Mouse (Mus musculus): ENCODE measurements at regions not wholly inside any gene's neighbourhood (a gene's known extent, or its start where the extent isn't known, plus 50 kb on each side); places are given as distances from the start of the nearest gene placed in this dataset.

GRCm38 (mm10) chr11:117036977-117037376 is 78.0 kb upstream of the Sec14l1 start:
- DNase-seq (ENCODE audit: low spot score in 2 of 2), result no peak

DNA sequence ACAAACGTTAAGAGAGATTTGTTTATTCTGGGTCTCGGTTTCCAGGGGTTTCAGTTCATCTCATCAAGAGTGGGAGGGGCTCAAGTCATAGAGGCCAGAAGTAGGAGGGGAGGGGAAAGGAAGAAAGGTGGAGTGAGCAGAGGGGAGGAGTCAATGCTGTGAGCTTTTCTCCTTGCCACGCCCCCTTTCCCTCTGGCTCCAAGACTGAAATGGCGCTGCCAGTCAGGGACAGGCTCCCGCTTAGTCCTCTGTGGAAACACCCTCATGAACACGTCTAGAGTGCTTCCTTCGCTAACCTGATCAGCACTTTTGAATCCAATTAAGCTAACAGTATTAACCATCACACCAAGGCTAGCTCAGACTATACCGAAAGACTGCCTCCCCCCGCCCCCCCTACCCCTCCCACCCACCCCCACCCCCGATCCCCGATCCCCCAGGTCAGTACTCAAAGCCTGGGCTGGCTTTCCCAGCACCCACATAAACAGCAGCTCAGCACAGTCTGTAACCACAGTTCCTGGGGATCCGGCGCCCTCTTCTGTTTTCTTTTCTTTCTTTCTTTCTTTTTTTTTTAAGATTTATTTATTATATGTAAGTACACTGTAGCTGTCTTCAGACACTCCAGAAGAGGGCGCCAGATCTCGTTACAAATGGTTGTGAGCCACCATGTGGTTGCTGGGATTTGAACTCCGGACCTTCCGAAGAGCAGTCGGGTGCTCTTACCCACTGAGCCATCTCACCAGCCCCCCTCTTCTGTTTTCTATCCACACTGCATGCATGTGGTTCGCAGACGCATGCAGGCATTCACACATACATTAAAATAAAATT is 76.5 kb upstream of the Sec14l1 start:
- DNase-seq (ENCODE audit: low spot score in 2 of 2), result no peak

- DNase-seq (ENCODE audit: low spot score in 2 of 2), result peak in 1 of 2 experiments; percentile 41
These were observed 74.1 kb upstream of the Sec14l1 start for GRCm38 (mm10) chr11:117040829-117041228.

- DNase-seq (ENCODE audit: low spot score in 2 of 2), result no peak
These were observed 72.6 kb upstream of the Sec14l1 start for GRCm38 (mm10) chr11:117042336-117042735.

- DNase-seq (ENCODE audit: low spot score in 2 of 2), result peak; percentile 83 to 89
These were observed 71.4 kb upstream of the Sec14l1 start for GRCm38 (mm10) chr11:117043524-117043923.

GRCm38 (mm10) chr11:117044731-117045130 is 70.2 kb upstream of the Sec14l1 start:
- no peak for DNase-seq (ENCODE audit: low spot score in 2 of 2)

DNA sequence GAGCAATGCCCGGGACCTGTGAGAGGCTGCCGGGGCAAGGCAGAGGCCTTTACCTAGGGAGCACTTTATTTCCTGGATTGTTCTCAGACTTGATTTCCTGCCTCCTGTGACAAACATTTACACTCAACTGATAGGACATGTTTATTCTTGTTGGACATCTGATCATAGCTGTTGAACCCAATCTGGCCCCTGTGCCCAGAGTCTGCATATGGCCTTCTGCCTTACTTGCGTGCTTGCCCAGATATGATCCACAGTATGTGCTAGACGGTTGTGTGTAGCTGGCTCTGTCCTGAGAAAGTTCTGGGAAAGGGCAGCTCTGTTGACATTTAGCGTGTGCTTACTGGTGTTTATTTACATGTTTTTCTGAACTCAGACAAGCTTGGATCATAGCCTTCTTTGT is 68.3 kb upstream of the Sec14l1 start:
- DNase-seq (ENCODE audit: low spot score in 2 of 2), result no peak

DNA sequence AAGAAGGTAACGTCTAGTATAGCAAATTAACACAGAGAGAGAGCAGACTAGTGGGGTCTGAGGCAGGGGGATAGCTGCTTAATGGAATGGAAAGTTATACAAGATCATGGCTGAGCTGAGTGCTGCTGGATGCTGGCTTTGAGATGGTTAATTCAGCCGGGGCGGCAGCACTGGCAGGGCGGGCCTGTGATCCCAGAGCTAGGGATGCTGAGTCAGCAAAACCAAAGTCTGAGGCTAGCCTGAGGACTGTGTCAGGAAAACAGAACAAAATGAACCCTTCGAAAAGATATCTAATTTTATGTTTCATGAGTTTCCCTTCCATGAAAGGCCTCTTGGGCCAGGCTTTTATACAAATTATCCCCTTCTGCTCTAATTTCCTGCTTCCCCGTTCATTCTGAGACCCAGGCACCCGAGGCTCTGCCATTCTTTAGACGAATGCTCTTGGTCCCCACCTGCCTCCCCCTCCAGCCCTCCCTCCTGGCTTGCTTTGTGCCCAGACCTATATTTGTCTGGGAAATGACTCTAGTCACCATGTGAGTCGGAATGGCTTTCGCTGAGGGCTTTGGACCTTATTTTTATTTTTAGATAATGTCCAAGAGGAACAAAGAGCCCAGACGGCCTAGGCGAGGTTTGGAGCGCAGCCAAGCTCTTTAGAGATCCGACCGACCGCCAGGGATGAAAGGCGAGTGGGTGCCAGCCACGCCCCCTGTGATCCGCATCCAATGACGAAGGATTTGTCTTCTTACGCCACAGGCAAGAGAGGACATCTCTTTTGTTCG is 67.6 kb upstream of the Sec14l1 start:
- DNase-seq (ENCODE audit: low spot score in 2 of 2), result no peak

GRCm38 (mm10) chr11:117048911-117049310 is 66.1 kb upstream of the Sec14l1 start:
- DNase-seq (ENCODE audit: low spot score in 2 of 2), result no peak

DNA sequence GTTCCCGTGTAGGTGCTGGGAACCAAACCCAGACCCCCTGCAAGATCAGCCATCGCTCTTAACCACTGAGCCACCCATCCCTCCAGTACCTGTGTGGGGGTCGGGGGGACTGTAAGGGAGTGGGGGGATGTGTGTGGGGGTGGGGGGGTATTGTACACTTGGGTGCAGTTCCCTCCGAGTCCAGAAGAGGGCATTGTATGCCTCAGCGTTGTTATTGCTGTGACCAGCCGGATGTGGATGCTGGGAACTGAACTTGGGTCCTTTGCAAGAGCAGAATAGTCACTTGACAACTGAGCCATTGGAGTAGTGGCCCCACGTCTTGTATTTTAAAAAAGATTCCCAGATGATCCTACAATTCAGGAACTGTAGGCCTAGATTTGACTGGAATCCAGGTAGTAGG is 64.2 kb upstream of the Sec14l1 start:
- DNase-seq (ENCODE audit: low spot score in 2 of 2), result no peak

- DNase-seq (ENCODE audit: low spot score in 2 of 2), result peak; percentile 73 to 80
These were observed 58.0 kb upstream of the Sec14l1 start for GRCm38 (mm10) chr11:117056958-117057357.

DNA sequence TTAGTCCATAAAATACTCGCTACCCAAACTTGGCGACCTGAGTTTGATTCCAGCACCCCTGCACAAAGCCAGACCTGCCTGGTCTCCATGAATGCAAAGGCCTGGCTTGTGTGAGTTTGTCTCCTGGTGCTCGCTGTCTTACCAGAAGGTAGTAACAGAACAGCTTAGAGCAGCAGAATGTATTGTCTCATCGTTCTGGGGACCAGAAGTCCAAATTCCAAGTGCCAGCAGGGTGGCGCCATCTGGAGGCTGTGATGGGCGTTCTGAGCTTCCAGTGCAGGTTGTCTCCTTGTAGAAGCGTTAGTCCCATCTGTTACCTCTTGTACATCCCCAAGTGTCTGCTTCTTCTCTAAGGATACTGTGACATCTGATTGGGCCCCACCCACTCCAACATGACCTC is 57.5 kb upstream of the Sec14l1 start:
- DNase-seq (ENCODE audit: low spot score in 2 of 2), result peak; percentile 40 to 44

- no peak for DNase-seq (ENCODE audit: low spot score in 2 of 2)
These were observed 55.8 kb upstream of the Sec14l1 start for GRCm38 (mm10) chr11:117059120-117059519.

GRCm38 (mm10) chr11:117059981-117060705 is 54.8 kb upstream of the Sec14l1 start:
- peak in 1 of 2 experiments; percentile 27 for DNase-seq (ENCODE audit: low spot score in 2 of 2)

GRCm38 (mm10) chr11:117060706-117061337 is 54.1 kb upstream of the Sec14l1 start:
- DNase-seq (ENCODE audit: low spot score in 2 of 2), result no peak

DNA sequence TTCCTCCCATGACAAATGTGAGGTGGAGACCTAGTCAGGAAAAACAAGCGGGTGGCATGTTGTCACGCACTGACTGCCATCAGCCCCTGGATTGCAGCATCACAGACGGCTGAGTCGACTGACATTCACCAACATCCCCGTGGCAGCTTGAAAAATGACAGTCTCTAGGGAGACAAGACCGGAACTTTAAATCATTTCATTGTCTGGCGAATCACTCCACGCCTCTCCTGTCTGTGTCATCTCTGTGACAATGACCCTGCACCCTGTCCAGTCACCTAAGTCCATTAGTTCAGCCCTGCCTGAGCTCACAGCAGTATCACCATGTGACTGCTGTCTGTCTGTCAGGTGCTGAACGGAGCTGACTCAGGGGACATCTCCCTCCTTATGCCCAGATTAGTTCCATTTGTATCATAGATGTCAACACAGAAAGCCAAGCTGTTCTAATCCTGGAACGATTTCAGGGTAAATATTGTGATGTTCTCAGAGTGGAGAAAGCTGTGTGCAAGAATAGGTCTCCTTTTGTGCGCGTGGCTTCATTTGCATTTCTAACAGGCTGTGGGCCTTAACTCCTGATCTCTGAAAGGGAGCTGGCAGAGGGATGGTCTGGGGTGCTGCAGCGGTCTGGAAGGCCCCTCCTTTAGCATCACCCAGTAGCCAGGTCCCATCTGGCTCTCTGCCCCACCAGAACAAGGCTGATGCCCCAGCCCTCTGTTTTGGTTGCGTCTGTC is 52.0 kb upstream of the Sec14l1 start:
- DNase-seq (ENCODE audit: low spot score in 2 of 2), result peak in 1 of 2 experiments; percentile 24
